Mouse (Mus musculus) small intestine, adult 2 months (tissue): ENCODE data around the gene Trappc3.

Source experiments
- CTCF ChIP-seq: fragments of 200-500 bp; IDR thresholded peaks from 2 replicates; pipeline ENCODE4 v1.5.1; 2012; ENCODE audit warnings: low read depth, mild to moderate bottlenecking, control low read depth, inconsistent platforms, low read length, moderate library complexity, mixed read lengths; ENCODE audit not compliant: insufficient replicate concordance, insufficient read length; ENCODE audit errors: extremely low read depth
- POLR2A ChIP-seq: fragments of 200-500 bp; IDR thresholded peaks from 2 replicates; pipeline ENCODE4 v1.6.1; 2012; ENCODE audit warnings: low read depth, mild to moderate bottlenecking, control low read depth, inconsistent platforms, low read length, moderate library complexity

- TF ChIP-seq POLR2A (no peak), CTCF (no peak)
These were observed 34.5 kb downstream of the Trappc3 start for GRCm38 (mm10) chr4:126296617-126297101.
